Mouse (Mus musculus): Measurements from ENCODE around the gene Sugp1. TPM values are rescaled to one million over a fixed set of nuclear protein-coding genes. Genes with fewer than 3 reads are reported as not detected.
"Not testable (repeated sequence)": the region's sequence is repeated elsewhere in the genome, so short reads cannot be mapped to it uniquely, and the experiment has no call there.

Gene Sugp1
- 62.1 and 65.1 TPM in 2 replicates for polyA plus RNA-seq (2015; fragmentation: Nextera tagmentation; extraction: Ambion mirVana)

DNA sequence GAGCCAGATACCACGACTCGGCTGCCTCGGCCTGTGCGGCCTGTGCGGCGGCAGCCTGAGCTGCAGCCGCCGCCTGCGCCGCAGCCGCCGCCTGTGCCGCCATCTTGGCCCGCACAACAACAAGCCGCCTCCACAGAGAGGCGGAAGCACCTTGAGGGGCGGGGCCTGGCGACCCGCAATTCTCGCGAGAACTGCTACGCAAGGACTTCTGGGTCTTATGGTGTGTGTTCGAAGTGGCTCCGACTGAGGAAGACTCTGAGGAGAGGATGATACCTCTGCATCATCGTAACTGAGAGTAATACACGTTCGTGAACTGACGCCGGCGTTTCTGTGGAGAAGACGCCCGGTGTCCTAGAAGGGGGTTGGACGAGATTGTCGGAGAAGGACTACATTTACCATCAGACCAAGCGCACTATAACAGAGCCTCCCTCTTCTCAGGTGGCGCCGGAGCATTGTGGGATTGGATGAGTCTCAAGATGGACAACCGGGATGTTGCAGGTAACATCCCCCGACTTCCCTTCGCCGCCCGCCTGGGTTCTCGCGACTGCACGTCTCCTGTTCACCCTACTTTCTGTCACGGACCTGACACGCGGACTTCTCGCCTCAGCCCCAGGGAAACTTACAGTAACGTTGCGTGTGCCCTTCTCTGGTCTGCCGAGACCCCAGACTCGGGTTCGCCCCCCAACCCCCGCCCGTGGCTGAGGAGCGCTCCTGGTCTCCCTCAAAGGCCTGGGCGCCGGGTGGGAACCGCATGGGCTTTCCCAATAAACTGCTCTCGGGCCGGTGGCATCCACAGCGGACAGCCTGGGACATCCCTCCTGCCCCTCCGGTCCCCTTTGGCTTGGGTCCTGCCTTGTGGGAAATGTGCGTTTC lies at the start of gene Sugp1, which contains the start of gene Mau2:
Sugp1 (plus strand) TSS at position 231 of the 873 bp plus-strand sequence.
Mau2 (minus strand) TSS at position 152 of the 873 bp plus-strand sequence.
- Histone ChIP-seq H3K4me2 (replicated peaks) (peak within 1 kb of the TSS; percentile 93), H3K4me1 (replicated peaks) (peaks cover 41% of the 10 kb centered on the region), H3K9me3 (no peaks in the 10 kb centered on the region), H3K4me3 (replicated peaks) (peak within 1 kb of the TSS; percentile 72), H3K36me3 (peaks cover 4% of the 10 kb centered on the region; the same call in 1 of the 2 replicates), H3K9ac (replicated peaks) (peak within 1 kb of the TSS; percentile 96), H3K27ac (peak within 1 kb of the TSS; percentile 81), H3K27me3 (no peaks in the 10 kb centered on the region)
- WGBS: under 1% methylated on average over 65 of the region's 65 CpGs
- peak; percentile 98 for ATAC-seq

DNA sequence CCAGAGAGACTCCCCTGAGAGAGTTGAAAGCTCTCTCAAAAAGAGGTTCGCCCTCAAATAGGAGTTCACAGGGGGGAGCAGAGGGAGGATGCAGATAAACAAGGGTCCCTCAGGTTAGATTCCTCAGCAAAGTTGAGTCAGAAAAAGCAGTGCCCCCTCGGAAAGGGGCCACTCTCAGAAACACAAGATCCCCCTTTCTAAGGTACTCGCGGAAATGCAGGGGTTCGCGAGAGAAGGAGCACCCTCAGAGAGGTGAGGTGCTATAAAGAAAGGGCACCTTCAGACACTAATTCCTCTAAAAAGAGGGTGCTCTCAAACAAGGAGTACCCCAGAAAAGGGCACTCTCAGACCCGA lies 47.2 kb upstream of the Sugp1 start:
- 0% methylated on average over 7 of the region's 7 CpGs for WGBS
- no peaks in the 10 kb centered on the region for H3K36me3 ChIP-seq
- H3K27me3 ChIP-seq: no peaks in the 10 kb centered on the region
- H3K4me1 ChIP-seq (replicated peaks): peaks cover 23% of the 10 kb centered on the region
- H3K9me3 ChIP-seq: no peaks in the 10 kb centered on the region
- H3K4me3 ChIP-seq (replicated peaks): peak overlapping the region; percentile 95
- H3K4me2 ChIP-seq (replicated peaks): peak overlapping the region; percentile 89
- no peak for ATAC-seq
- H3K27ac ChIP-seq: peak overlapping the region; percentile 91
- H3K9ac ChIP-seq (replicated peaks): peak overlapping the region; percentile 87

DNA sequence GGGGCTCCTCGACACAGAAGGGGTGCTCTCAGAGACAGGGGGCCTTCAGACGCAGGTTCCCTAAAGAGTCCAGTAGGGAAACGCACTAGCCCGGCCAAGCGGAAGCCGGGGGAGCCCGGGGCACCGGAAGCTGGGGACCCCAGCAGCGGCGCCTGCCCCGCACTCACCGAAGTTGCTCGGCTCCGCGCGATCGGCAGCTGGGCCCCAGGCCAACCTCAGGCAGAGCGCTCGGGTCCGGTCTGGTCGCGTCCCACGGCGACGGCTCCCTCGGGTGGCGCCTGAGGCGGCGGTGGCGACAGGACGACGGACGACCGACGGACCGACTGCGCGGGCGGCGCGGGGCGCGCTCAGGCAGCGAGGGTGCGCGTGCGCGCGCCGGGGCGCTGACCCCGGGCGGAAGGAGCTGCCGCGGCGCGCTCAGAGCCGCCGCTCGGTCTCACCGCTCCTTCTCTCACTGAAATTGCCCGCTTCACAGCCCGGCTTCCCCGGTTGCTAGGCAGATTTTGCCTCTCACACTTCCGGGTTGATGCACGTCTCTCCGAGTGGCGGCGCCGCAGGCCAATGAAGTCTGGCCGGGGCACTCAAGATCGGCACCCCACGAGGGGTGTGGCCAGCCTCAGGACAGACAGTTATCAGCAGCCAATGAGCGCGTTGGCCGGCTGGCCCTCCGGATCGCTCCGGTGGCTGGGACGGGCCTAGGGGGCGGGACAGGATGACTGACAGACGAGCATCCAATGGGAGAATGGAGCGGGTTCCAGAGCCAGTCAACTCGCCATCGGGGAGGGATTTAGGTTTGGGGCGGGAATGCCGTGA lies 46.6 kb upstream of the Sugp1 start, which contains the start of gene Gatad2a:
Gatad2a (minus strand) TSS at position 609 of the 813 bp plus-strand sequence.
- ATAC-seq: peak; percentile 100
- Histone ChIP-seq H3K9me3 (no peaks in the 10 kb centered on the region), H3K9ac (replicated peaks) (peak within 1 kb of the TSS; percentile 87), H3K36me3 (no peaks in the 10 kb centered on the region), H3K4me1 (replicated peaks) (peaks cover 23% of the 10 kb centered on the region), H3K4me3 (replicated peaks) (peak within 1 kb of the TSS; percentile 95), H3K27ac (peak within 1 kb of the TSS; percentile 91), H3K4me2 (replicated peaks) (peak within 1 kb of the TSS; percentile 89), H3K27me3 (no peaks in the 10 kb centered on the region)
- under 1% methylated on average over 55 of the region's 87 CpGs for WGBS

DNA sequence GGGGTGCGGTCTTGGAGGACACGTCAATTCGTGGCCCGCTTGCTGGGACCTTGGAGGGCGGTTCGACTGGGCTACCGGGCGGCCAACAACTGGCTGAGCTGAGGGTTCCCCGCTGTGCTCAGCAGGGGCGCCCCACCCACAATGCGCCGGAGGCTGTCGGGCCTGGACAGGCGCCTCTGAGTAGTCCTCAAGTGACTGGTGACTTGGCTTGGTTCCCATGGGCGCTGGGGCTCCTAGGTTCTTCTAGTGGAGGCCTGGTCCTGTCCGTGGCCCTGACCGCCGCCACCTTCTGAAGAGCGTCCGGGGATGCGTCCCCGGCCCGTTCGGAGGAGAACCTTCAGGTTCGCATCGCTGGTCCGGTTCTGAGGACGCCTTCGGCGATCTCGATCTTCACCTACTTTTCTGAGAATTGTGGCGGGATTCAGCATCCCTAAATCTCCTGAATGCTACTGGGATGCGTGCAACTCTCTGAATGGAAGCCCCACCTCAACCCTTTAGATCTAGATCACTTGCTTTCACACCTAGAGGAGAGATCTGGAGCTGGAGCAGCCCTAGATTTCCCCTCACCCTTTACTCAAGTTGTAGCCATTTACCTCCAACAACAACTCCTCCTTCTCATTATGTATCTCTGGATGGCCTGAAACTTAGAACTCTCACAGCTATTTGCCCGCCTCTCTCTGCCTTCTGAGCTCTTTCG lies 45.9 kb upstream of the Sugp1 start:
- 3% methylated on average over 32 of the region's 35 CpGs for WGBS
- Histone ChIP-seq H3K9me3 (no peaks in the 10 kb centered on the region), H3K36me3 (no peaks in the 10 kb centered on the region), H3K4me2 (replicated peaks) (peak overlapping the region; percentile 85), H3K27ac (peak overlapping the region; percentile 75), H3K4me1 (replicated peaks) (peaks cover 30% of the 10 kb centered on the region), H3K27me3 (no peaks in the 10 kb centered on the region), H3K9ac (replicated peaks) (peak overlapping the region; percentile 75), H3K4me3 (replicated peaks) (peak overlapping the region; percentile 95)
- ATAC-seq: no peak; the same call in 1 of the 2 replicates

DNA sequence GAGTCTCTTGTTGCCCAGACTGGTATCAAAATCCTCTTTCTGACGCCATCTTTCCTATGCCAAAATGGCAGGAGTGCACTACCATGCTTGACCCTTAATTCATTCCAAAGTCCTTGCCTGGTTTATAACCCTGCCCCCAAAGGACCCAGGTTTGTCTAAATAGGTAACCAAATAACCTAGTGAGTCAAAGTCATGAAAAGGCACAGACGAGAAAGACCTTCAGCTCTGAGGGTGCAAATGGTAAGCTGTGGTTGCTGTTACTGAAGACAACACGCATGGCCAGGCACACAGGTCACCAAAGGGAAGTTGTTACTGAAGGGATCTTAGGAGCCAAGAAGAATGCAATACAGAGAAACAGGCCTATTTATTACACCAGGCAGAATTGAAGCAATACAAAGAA lies 43.9 kb upstream of the Sugp1 start:
- Histone ChIP-seq H3K4me1 (replicated peaks) (peaks cover 30% of the 10 kb centered on the region), H3K27me3 (no peaks in the 10 kb centered on the region), H3K9ac (replicated peaks) (no peak overlapping the region), H3K4me3 (replicated peaks) (no peak overlapping the region), H3K9me3 (no peaks in the 10 kb centered on the region), H3K4me2 (replicated peaks) (no peak overlapping the region), H3K27ac (no peak overlapping the region), H3K36me3 (no peaks in the 10 kb centered on the region)
- 90% methylated on average over 3 of the region's 3 CpGs for WGBS
- ATAC-seq: no peak

DNA sequence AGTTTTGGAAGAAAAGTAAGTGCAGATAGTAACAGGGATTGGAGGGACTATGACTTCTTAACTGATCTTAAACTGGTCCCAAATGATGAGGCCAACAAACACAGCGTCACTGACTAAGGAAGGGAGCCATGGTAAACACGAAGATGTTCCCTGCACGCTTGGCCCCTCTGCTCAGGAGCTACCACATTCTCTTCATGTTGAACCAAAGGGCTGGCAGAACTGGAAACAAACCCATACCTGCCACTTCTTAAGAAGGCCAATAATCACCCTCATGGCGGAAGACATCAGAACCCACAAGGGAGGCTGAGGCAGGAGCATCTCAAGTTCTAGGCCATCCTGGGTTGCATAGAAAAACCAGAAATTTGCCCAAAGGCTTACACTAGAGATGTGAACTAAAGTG lies 43.4 kb upstream of the Sugp1 start:
- Histone ChIP-seq H3K4me1 (replicated peaks) (peaks cover 25% of the 10 kb centered on the region), H3K27ac (no peak overlapping the region), H3K27me3 (no peaks in the 10 kb centered on the region), H3K9me3 (no peaks in the 10 kb centered on the region), H3K4me2 (replicated peaks) (no peak overlapping the region), H3K9ac (replicated peaks) (no peak overlapping the region), H3K4me3 (replicated peaks) (no peak overlapping the region), H3K36me3 (no peaks in the 10 kb centered on the region)
- WGBS: 92% methylated on average over 4 of the region's 4 CpGs
- no peak for ATAC-seq

DNA sequence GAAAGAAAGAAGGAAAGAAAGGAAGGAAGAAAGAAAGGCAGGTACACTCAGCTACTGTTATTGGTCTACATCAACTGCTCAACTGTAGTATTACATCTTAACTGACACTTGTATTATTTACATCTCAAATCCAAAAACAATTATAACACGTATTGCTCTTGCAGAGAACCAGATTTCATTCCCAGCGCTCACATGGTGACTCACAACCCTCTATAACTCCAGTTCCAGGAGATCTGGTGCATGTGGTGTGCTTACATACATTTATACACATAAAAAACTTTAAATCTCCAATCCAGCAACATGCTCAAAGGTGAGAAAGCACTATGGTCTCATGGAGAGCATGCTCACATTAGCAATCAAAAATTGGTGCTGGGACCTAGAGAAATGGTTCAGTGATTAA lies 42.4 kb upstream of the Sugp1 start:
- H3K4me1 ChIP-seq (replicated peaks): peaks cover 15% of the 10 kb centered on the region
- H3K27me3 ChIP-seq: no peaks in the 10 kb centered on the region
- H3K36me3 ChIP-seq: no peaks in the 10 kb centered on the region
- no peak overlapping the region for H3K4me2 ChIP-seq (replicated peaks)
- no peak overlapping the region for H3K9ac ChIP-seq (replicated peaks)
- no peaks in the 10 kb centered on the region for H3K9me3 ChIP-seq
- no peak for ATAC-seq
- no peak overlapping the region for H3K27ac ChIP-seq
- H3K4me3 ChIP-seq (replicated peaks): no peak overlapping the region
- WGBS: 78% methylated on average over 2 of the region's 2 CpGs

DNA sequence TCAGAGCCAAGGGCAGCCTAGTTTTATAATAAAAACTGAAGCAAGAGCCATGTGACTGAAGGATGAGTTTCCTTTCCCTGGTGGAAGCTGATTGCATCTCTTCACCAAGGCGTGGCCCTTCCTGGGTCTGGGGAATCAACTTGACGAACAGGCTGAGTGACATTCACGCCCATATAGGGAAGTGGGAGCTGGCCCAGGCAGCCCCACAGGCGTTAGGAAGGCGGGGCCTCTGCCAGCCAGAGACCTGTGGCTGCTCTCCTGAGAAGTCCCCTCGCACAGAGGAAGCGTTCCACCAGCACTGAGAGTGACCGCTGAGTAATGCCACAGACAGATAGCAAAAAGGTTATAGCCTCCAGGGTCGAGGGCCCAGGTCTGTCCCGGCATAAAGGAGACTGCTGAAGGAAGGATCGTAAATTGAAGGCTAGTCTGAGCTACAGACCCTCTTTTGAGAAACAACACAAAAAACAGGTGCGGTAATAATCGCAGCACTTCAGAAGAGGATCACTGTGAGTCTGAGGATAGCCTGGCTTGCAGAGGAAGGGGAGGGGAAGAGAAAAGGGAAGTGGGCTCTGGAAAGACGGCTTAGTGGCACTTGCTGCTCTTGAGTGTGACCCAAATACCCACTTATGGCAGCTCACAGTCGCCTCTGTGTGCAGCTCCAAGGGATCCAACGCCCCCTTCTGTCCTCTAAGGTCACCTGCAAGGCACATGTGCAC lies 41.3 kb upstream of the Sugp1 start:
- no peak overlapping the region for H3K9ac ChIP-seq (replicated peaks)
- H3K4me3 ChIP-seq (replicated peaks): no peak overlapping the region
- no peak for ATAC-seq
- H3K4me1 ChIP-seq (replicated peaks): peaks cover 12% of the 10 kb centered on the region
- no peak overlapping the region for H3K27ac ChIP-seq
- 5% methylated on average over 16 of the region's 16 CpGs for WGBS
- H3K4me2 ChIP-seq (replicated peaks): peak overlapping the region; percentile 28
- no peaks in the 10 kb centered on the region for H3K27me3 ChIP-seq
- no peaks in the 10 kb centered on the region for H3K9me3 ChIP-seq
- H3K36me3 ChIP-seq: no peaks in the 10 kb centered on the region

DNA sequence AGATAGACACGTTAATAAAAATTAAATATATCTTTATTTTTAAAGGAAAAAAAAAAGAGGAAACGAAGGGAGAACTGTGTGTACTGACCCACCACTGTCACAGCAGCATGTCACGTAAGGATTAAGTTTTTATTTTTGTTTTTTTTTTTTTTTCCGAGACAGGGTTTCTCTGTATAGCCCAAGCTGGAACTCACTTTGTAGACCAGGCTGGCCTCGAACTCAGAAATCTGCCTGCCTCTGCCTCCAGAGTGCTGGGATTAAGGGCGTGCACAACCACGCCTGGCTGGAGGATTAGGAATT lies 40.8 kb upstream of the Sugp1 start:
- not testable (repeated sequence) for ATAC-seq; H3K9ac ChIP-seq (replicated peaks); H3K27me3 ChIP-seq; H3K4me3 ChIP-seq (replicated peaks); H3K36me3 ChIP-seq; H3K9me3 ChIP-seq; H3K27ac ChIP-seq
- WGBS: 45% methylated on average over 7 of the region's 7 CpGs
- H3K4me1 ChIP-seq (replicated peaks): peaks cover 10% of the 10 kb centered on the region
- H3K4me2 ChIP-seq (replicated peaks): peak overlapping the region; percentile 28; the same call in 1 of the 2 replicates

DNA sequence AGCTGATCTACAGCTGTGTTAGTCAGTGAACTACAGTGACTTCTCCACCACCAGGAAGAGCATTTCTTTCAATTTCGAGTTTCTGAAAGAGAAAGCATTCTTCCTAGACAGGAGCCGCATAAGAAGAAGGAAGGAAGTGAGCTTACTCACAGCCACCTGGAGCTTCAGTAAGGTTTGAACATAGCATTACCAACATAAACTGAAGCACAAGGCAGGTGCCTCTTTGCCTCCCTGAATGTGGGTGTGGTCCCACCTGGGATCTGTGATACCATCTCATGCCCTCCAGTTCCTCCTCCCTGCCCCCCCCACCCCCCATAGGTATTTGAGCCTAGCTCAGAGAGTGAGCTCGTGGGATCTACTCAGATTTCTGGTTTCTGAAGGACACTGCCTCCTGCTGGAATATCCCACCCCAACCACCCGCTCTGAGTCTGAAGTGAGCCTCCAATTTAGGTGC lies 39.4 kb upstream of the Sugp1 start:
- no peaks in the 10 kb centered on the region for H3K27me3 ChIP-seq
- peaks cover 7% of the 10 kb centered on the region for H3K4me1 ChIP-seq (replicated peaks)
- no peak overlapping the region for H3K4me3 ChIP-seq (replicated peaks)
- no peaks in the 10 kb centered on the region for H3K36me3 ChIP-seq
- H3K4me2 ChIP-seq (replicated peaks): no peak overlapping the region
- H3K9ac ChIP-seq (replicated peaks): no peak overlapping the region
- no peak overlapping the region for H3K27ac ChIP-seq
- 54% methylated on average over 4 of the region's 4 CpGs for WGBS
- ATAC-seq: no peak
- no peaks in the 10 kb centered on the region for H3K9me3 ChIP-seq

DNA sequence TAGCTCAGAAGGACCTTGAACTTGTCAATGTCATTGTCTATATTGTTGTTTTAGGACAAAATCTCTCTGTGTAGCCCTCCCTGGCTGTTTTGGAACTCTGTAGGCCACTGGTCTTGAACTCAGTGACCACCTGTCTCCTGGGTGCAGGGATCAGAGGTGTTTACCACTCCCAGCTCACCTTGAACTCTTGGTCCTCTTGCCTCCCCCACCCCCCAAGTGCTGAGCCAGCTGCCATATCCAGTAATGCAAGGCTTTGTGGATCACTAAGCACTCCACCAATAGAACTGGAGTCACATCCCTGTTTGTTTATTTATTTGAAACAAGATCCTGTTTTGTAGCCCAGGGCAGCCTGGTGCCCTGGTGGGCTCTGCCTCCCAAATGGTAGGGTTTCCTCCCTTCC lies 38.3 kb upstream of the Sugp1 start:
- H3K4me2 ChIP-seq (replicated peaks): no peak overlapping the region
- ATAC-seq: no peak
- no peaks in the 10 kb centered on the region for H3K27me3 ChIP-seq

More for the DNA sequence above, 38.3 kb upstream of the Sugp1 start:
- Histone ChIP-seq H3K4me3 (replicated peaks) (no peak overlapping the region), H3K27ac (no peak overlapping the region), H3K9ac (replicated peaks) (no peak overlapping the region), H3K4me1 (replicated peaks) (peaks cover 7% of the 10 kb centered on the region), H3K9me3 (no peaks in the 10 kb centered on the region), H3K36me3 (no peaks in the 10 kb centered on the region)

Data from midbrain, embryonic 13.5 days (tissue).